Mouse (Mus musculus) thymus, postnatal 10 days (tissue): ENCODE data around the gene Slc45a1.

Experiments used
- DNase-seq, 2 experiments: peaks; one replicate each; pipeline ENCODE4 v3.0.0; 2021; ENCODE audit warnings: low spot score in 2 of 2

Gene Slc45a1

GRCm38 (mm10) chr4:150659926-150660610 is 8.1 kb upstream of the Slc45a1 start:
- DNase-seq = peak in 1 of 2 experiments; percentile 57

GRCm38 (mm10) chr4:150656504-150656903 is 4.5 kb upstream of the Slc45a1 start:
- peak in 1 of 2 experiments; percentile 15 for DNase-seq

GRCm38 (mm10) chr4:150655989-150656388 is 4.0 kb upstream of the Slc45a1 start:
- DNase-seq = peak; percentile 58 to 86

GRCm38 (mm10) chr4:150653072-150653599 is 1.2 kb upstream of the Slc45a1 start:
- no peak for DNase-seq

GRCm38 (mm10) chr4:150649327-150649726 is 2.6 kb downstream of the Slc45a1 start:
- no peak for DNase-seq

GRCm38 (mm10) chr4:150644299-150644698 is 7.7 kb downstream of the Slc45a1 start:
- DNase-seq = no peak

GRCm38 (mm10) chr4:150636635-150637034 is 15.3 kb downstream of the Slc45a1 start:
- DNase-seq = no peak

- no peak for DNase-seq
Observed at GRCm38 (mm10) chr4:150635568-150635967, 16.4 kb downstream of the Slc45a1 start.

GRCm38 (mm10) chr4:150629266-150629665 is 22.7 kb downstream of the Slc45a1 start:
- DNase-seq = no peak

GRCm38 (mm10) chr4:150625951-150626732 is 25.8 kb downstream of the Slc45a1 start:
- DNase-seq = peak; percentile 34 to 82

- no peak for DNase-seq
Observed at GRCm38 (mm10) chr4:150625425-150625824, 26.5 kb downstream of the Slc45a1 start.

- DNase-seq = no peak
Observed at GRCm38 (mm10) chr4:150624933-150625332, 27.0 kb downstream of the Slc45a1 start.

GRCm38 (mm10) chr4:150624214-150624823 is 27.7 kb downstream of the Slc45a1 start:
- no peak for DNase-seq

- DNase-seq = no peak
Observed at GRCm38 (mm10) chr4:150622641-150623040, 29.3 kb downstream of the Slc45a1 start.

GRCm38 (mm10) chr4:150619011-150619410 is 33.0 kb downstream of the Slc45a1 start:
- DNase-seq = no peak

GRCm38 (mm10) chr4:150616841-150617240 is 35.1 kb downstream of the Slc45a1 start:
- DNase-seq = no peak

- DNase-seq = no peak
Observed at GRCm38 (mm10) chr4:150616029-150616420, 35.9 kb downstream of the Slc45a1 start.

- DNase-seq = peak; percentile 14 to 22
Observed at GRCm38 (mm10) chr4:150615251-150616028, 36.5 kb downstream of the Slc45a1 start.

GRCm38 (mm10) chr4:150613715-150614114 is 38.3 kb downstream of the Slc45a1 start:
- DNase-seq = no peak

GRCm38 (mm10) chr4:150608670-150609069 is 43.3 kb downstream of the Slc45a1 start:
- DNase-seq = no peak

- DNase-seq = no peak
Observed at GRCm38 (mm10) chr4:150606449-150607161, 45.4 kb downstream of the Slc45a1 start.
